Mouse (Mus musculus): ENCODE data around the gene Tnr. TPM values are rescaled to one million over a fixed set of nuclear protein-coding genes. Genes with fewer than 3 reads are reported as not detected.

The Tnr gene
- polyA plus RNA-seq, 1 experiment from 2014 or later, result 1.7 TPM

DNA sequence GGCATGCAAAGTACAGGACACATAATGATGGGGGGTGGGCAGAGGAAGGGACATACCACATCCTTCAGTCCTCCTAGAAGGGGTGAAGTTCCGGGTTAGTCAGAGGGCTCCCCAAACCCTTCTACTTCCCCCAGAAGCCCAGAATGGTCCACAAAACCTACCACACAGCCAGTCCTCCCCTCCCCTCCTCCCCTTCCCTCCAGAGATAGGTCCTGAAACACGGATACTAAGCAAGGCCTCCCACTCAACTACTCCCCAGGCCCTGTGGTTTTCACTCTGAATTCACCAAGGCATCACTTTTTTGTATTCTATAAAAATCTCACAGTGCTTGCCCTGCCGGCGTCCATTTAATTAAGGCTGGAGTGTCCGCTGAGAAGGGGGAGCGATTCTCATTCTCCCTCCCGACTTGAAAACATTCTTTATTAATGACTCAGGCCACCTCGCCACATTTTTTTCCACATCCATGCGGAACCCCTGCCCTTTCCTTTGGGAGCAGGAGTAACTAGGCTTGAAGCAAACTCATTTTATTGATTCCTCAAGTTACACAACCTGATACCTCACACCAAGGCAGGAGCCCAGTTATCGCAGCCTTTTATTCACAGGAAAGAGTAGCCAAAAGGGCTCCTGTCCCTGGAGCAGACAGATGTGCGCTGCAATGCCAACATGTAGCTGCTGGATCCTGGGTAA lies 134.4 kb downstream of the Tnr start:
- WGBS, result 57% methylated on average over 11 of the region's 11 CpGs
- H3K9ac ChIP-seq (ENCODE audit: low read length), result no peak overlapping the region
- H3K4me1 ChIP-seq (replicated peaks; ENCODE audit: control insufficient read depth, insufficient read depth, low read length), result no peaks in the 10 kb centered on the region
- ATAC-seq (replicated peaks; ENCODE audit: low FRiP score, low TSS enrichment, low read depth) (no peak), DNase-seq (ENCODE audit: low spot score) (no peak)
- no peak overlapping the region for H3K4me3 ChIP-seq (ENCODE audit: low read depth, low read length)
- H3K27ac ChIP-seq (ENCODE audit: low read depth), result no peak overlapping the region
- no peaks in the 10 kb centered on the region for H3K27me3 ChIP-seq (replicated peaks; ENCODE audit: control insufficient read depth, insufficient read depth, low read length)
- no peak overlapping the region for H3K4me2 ChIP-seq (ENCODE audit: low read length)
- H3K9me3 ChIP-seq (ENCODE audit: control insufficient read depth, low read length), result no peaks in the 10 kb centered on the region
- no peaks in the 10 kb centered on the region for H3K36me3 ChIP-seq (ENCODE audit: control insufficient read depth, insufficient read depth, low read length)

DNA sequence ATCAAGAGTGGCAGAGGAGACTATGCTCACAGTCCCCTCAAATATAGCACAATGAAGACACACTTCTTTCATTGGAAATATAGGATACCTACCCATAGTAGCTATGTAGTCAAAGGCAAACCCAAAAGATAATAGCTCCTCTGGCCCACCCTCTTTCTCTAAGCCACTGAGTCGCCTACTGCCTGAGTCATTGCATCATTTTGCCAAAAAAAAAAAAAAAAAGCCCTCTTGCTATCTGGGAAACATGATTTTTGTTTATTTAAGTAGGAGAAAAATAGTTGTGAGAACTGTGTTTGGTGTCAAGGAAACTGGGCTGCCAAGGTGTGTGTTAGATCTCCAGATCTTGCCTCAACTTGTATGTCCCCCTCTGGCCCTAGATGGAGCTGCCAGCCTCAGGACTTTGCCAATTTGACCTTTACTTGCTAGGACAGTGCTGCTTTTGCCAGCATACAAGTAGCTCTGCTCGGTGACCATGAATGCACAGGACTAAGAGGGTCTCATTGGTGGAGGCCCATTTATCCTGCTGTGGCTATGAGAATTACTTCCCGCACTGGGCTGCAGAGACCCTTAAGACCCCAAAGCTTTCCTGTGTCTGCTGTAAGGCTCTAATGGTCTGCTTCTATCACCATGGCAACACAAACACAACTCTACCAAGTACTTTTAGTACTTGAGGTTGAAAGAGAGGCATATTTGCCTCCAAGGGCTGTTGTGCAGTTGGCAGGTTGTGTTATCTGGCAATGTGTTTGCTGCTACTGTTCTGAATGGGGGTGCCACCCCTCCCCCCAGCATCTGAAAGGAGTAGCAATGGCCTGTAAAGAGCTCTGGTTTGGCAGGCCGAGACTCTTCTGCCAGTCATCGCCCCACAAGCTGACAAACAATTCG lies 137.3 kb downstream of the Tnr start:
- H3K4me3 ChIP-seq (ENCODE audit: low read depth, low read length), result no peak overlapping the region
- no peaks in the 10 kb centered on the region for H3K9me3 ChIP-seq (ENCODE audit: control insufficient read depth, low read length)
- no peaks in the 10 kb centered on the region for H3K4me1 ChIP-seq (replicated peaks; ENCODE audit: control insufficient read depth, insufficient read depth, low read length)
- no peaks in the 10 kb centered on the region for H3K36me3 ChIP-seq (ENCODE audit: control insufficient read depth, insufficient read depth, low read length)
- H3K27me3 ChIP-seq (replicated peaks; ENCODE audit: control insufficient read depth, insufficient read depth, low read length), result no peaks in the 10 kb centered on the region
- DNase-seq (ENCODE audit: low spot score), result no peak
- no peak overlapping the region for H3K27ac ChIP-seq (ENCODE audit: low read depth)
- ATAC-seq (replicated peaks; ENCODE audit: low FRiP score, low TSS enrichment, low read depth), result no peak
- WGBS, result 60% methylated on average over 6 of the region's 6 CpGs
- no peak overlapping the region for H3K4me2 ChIP-seq (ENCODE audit: low read length)
- H3K9ac ChIP-seq (ENCODE audit: low read length), result no peak overlapping the region

DNA sequence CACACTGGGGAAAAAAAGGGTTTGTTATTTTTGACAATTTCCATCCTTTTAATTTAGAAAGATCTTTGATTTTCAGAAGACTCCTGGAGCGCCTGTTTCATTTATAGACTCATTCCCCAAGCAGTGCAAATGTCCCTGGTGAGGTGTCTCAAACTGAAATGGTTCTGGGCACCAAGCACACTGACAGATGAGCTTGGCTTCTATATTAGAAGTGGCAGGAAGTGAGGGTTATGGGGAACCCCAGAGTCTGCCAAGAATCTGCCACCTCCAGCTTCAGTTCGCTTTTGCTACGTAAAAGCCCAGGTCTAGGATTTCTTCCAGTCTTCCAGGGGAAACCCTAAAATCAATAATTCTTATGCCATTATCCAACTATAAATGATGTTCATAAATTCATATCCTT lies 140.9 kb downstream of the Tnr start:
- Histone ChIP-seq H3K4me1 (replicated peaks; ENCODE audit: control insufficient read depth, insufficient read depth, low read length) (no peaks in the 10 kb centered on the region), H3K27ac (ENCODE audit: low read depth) (no peak overlapping the region), H3K9me3 (ENCODE audit: control insufficient read depth, low read length) (no peaks in the 10 kb centered on the region), H3K4me2 (ENCODE audit: low read length) (no peak overlapping the region), H3K9ac (ENCODE audit: low read length) (no peak overlapping the region), H3K4me3 (ENCODE audit: low read depth, low read length) (no peak overlapping the region), H3K36me3 (ENCODE audit: control insufficient read depth, insufficient read depth, low read length) (no peaks in the 10 kb centered on the region), H3K27me3 (replicated peaks; ENCODE audit: control insufficient read depth, insufficient read depth, low read length) (no peaks in the 10 kb centered on the region)
- 83% methylated on average over 3 of the region's 3 CpGs for WGBS
- DNase-seq (ENCODE audit: low spot score) (no peak), ATAC-seq (replicated peaks; ENCODE audit: low FRiP score, low TSS enrichment, low read depth) (no peak)

DNA sequence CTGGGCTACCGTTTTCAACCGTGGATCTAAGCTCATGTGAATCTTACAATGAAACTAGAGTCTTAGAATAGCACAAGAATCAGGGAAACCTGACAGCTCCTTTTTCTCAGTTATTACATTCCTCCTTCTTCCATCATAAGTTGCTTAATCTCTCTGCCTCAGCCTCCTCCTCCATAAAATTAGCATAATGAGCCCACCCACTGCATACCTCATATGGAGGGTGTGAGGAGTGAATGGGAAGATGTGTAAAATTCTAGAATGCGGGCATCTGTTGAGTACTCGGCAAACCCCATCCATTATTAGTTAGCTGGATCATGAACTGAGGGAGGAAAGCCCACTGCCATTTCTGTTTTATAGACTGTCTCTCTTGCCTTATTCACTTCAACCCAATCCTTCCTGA lies 141.4 kb downstream of the Tnr start:
- WGBS, result 81% methylated on average over 4 of the region's 4 CpGs
- no peak overlapping the region for H3K4me2 ChIP-seq (ENCODE audit: low read length)
- no peaks in the 10 kb centered on the region for H3K4me1 ChIP-seq (replicated peaks; ENCODE audit: control insufficient read depth, insufficient read depth, low read length)
- H3K36me3 ChIP-seq (ENCODE audit: control insufficient read depth, insufficient read depth, low read length), result no peaks in the 10 kb centered on the region
- no peak overlapping the region for H3K4me3 ChIP-seq (ENCODE audit: low read depth, low read length)
- no peaks in the 10 kb centered on the region for H3K9me3 ChIP-seq (ENCODE audit: control insufficient read depth, low read length)
- ATAC-seq (replicated peaks; ENCODE audit: low FRiP score, low TSS enrichment, low read depth) (no peak), DNase-seq (ENCODE audit: low spot score) (no peak)
- H3K9ac ChIP-seq (ENCODE audit: low read length), result no peak overlapping the region
- H3K27me3 ChIP-seq (replicated peaks; ENCODE audit: control insufficient read depth, insufficient read depth, low read length), result no peaks in the 10 kb centered on the region
- H3K27ac ChIP-seq (ENCODE audit: low read depth), result no peak overlapping the region

DNA sequence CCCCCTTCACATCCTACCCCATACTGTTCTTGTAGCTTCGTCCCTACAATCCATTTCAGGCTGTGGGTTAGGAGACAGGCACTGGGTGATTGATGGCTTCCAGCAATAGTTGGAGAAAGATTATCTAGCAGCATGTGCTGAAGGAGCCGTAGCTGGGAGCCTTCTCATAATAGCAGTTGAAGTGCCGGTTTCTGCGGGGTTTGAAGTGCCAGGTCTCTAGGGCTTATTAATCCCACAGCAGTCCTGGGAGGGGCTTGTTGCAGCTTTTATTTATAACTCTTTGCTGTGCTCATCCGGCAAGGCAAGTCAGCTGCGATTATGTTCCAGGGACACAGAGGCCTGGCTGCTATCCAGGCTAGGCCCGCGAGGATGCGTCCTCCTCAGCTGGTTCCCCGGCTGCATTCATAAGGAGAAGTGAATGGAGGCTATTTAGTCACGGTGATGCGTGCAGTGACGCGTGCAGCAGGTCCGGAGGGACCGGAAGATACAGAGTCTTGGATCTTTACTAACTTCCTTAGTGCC lies 147.1 kb downstream of the Tnr start:
- no peaks in the 10 kb centered on the region; the same call in 1 of the 2 replicates for H3K4me1 ChIP-seq (replicated peaks; ENCODE audit: control insufficient read depth, insufficient read depth, low read length)
- 0 out of 2 replicates have a peak overlapping the region, but pooled peaks have one; percentile 4 for H3K4me2 ChIP-seq (ENCODE audit: low read length)
- no peak overlapping the region for H3K9ac ChIP-seq (ENCODE audit: low read length)
- 35% methylated on average over 16 of the region's 16 CpGs for WGBS
- no peaks in the 10 kb centered on the region for H3K27me3 ChIP-seq (replicated peaks; ENCODE audit: control insufficient read depth, insufficient read depth, low read length)
- ATAC-seq (replicated peaks; ENCODE audit: low FRiP score, low TSS enrichment, low read depth) (no peak), DNase-seq (ENCODE audit: low spot score) (no peak)
- H3K27ac ChIP-seq (ENCODE audit: low read depth), result no peak overlapping the region
- H3K9me3 ChIP-seq (ENCODE audit: control insufficient read depth, low read length), result no peaks in the 10 kb centered on the region
- H3K36me3 ChIP-seq (ENCODE audit: control insufficient read depth, insufficient read depth, low read length), result no peaks in the 10 kb centered on the region
- H3K4me3 ChIP-seq (ENCODE audit: low read depth, low read length), result no peak overlapping the region

DNA sequence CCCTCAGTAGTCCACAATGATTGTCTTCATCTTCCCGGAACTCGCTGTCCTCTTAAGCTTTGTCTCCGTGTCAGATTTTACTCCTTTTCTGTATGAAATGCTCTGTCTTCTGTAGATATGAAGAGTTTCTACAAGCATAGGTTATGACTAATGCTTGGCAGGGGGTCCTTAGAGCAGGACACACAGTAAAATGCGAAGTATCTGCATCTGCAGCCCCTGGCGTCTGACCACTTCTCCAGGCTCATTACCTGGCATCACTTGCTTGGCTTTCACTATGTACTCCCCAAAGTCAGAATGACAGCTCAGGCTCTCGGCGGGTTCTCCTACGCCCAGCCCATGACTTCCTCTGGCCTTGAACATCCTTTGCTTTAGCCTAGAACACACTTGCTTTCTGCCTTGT lies 147.6 kb downstream of the Tnr start:
- 0 out of 2 replicates have a peak overlapping the region, but pooled peaks have one; percentile 4 for H3K4me2 ChIP-seq (ENCODE audit: low read length)
- WGBS, result 79% methylated on average over 8 of the region's 8 CpGs

DNA sequence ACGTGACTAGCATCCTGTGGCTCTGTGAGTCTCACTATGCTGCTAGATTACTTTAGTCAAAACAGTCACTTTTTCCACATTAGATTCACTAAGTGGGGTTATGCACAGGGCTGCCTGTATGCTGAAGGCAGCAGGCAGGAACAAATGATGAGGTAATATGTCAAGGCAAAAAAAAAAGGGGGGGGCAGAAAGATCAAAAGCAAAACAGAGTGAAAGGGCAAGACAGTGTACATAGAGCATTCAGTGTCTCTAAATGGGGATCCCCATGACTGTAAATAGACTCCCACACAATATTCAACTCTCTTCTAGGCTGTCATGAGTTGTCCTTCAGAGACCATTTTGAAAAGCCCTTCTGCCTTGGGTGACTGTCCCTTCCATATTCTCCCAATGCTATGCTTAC lies 150.7 kb downstream of the Tnr start:
- Histone ChIP-seq H3K9ac (ENCODE audit: low read length) (no peak overlapping the region), H3K27ac (ENCODE audit: low read depth) (no peak overlapping the region), H3K4me3 (ENCODE audit: low read depth, low read length) (no peak overlapping the region), H3K36me3 (ENCODE audit: control insufficient read depth, insufficient read depth, low read length) (no peaks in the 10 kb centered on the region), H3K4me1 (replicated peaks; ENCODE audit: control insufficient read depth, insufficient read depth, low read length) (no peaks in the 10 kb centered on the region; the same call in 1 of the 2 replicates), H3K9me3 (ENCODE audit: control insufficient read depth, low read length) (no peaks in the 10 kb centered on the region), H3K27me3 (replicated peaks; ENCODE audit: control insufficient read depth, insufficient read depth, low read length) (no peaks in the 10 kb centered on the region), H3K4me2 (ENCODE audit: low read length) (no peak overlapping the region)
- ATAC-seq (replicated peaks; ENCODE audit: low FRiP score, low TSS enrichment, low read depth), result no peak
- DNase-seq (ENCODE audit: low spot score), result no peak
- WGBS, result 50% methylated on average over 1 of the region's 1 CpGs

More for the DNA sequence above, 147.6 kb downstream of the Tnr start:
- no peak for DNase-seq (ENCODE audit: low spot score)
- Histone ChIP-seq H3K27me3 (replicated peaks; ENCODE audit: control insufficient read depth, insufficient read depth, low read length) (no peaks in the 10 kb centered on the region), H3K36me3 (ENCODE audit: control insufficient read depth, insufficient read depth, low read length) (no peaks in the 10 kb centered on the region), H3K27ac (ENCODE audit: low read depth) (no peak overlapping the region), H3K4me1 (replicated peaks; ENCODE audit: control insufficient read depth, insufficient read depth, low read length) (no peaks in the 10 kb centered on the region; the same call in 1 of the 2 replicates), H3K9me3 (ENCODE audit: control insufficient read depth, low read length) (no peaks in the 10 kb centered on the region), H3K9ac (ENCODE audit: low read length) (no peak overlapping the region), H3K4me3 (ENCODE audit: low read depth, low read length) (no peak overlapping the region)
- ATAC-seq (replicated peaks; ENCODE audit: low FRiP score, low TSS enrichment, low read depth), result no peak

DNA sequence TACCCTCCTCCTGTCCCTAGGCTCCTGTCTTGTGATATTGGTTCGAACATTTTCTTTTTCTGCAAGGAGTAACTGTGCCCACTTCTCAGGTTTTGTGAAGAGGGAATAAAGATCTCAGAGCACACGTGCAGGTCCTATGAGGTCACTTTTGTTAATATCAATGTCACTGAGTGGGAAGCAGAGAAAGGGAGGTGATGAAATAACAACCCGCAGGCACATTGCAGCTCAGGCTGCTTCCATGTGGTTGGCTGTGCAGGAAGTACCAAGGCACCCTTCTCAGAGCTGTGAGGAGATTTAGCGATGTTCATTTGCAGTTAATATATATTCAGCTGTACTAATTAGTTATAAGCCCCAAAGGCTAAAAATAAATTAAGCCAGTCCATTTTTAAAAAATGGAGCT lies 151.9 kb downstream of the Tnr start:
- H3K27ac ChIP-seq (ENCODE audit: low read depth), result no peak overlapping the region

More for the DNA sequence above, 151.9 kb downstream of the Tnr start:
- Histone ChIP-seq H3K27me3 (replicated peaks; ENCODE audit: control insufficient read depth, insufficient read depth, low read length) (no peaks in the 10 kb centered on the region), H3K4me1 (replicated peaks; ENCODE audit: control insufficient read depth, insufficient read depth, low read length) (no peaks in the 10 kb centered on the region; the same call in 1 of the 2 replicates), H3K9me3 (ENCODE audit: control insufficient read depth, low read length) (no peaks in the 10 kb centered on the region), H3K36me3 (ENCODE audit: control insufficient read depth, insufficient read depth, low read length) (no peaks in the 10 kb centered on the region), H3K9ac (ENCODE audit: low read length) (no peak overlapping the region), H3K4me3 (ENCODE audit: low read depth, low read length) (no peak overlapping the region), H3K4me2 (ENCODE audit: low read length) (no peak overlapping the region)
- DNase-seq (ENCODE audit: low spot score) (no peak), ATAC-seq (replicated peaks; ENCODE audit: low FRiP score, low TSS enrichment, low read depth) (no peak)
- WGBS, result 51% methylated on average over 4 of the region's 4 CpGs

Data from intestine, embryonic 14.5 days (tissue).